22 mouse cellular contexts compared by ENCODE assay signal in the genomic region with DNA sequence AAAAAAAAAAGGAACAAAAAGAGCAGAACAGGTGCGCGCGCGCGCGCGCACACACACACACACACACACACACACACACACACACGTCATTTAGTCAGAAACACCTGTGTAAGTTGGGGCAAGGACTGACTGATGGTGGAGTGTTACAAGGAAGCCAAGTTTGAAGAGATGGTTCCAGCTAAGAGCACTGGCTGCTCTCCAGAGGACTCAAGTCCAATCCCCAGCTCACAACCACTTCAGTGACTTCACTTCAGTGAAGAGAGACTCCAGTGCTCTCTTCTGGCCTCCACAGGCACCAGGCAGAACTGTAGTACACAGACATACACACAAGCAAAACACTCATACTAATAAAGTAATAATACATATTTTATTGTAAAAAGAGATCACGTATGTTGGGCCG. TPM values are rescaled to one million over a fixed set of nuclear protein-coding genes. Genes with fewer than 3 reads are reported as not detected.
DNase-seq lines count a peak whose midpoint lies in the region; ATAC-seq and TF ChIP-seq lines count a peak whose summit lies in the region.
"Had no signal": no experiment of that assay in that cellular context is flagged by ENCODE, and none has a peak within 500 bp of the region (broad histone marks: within the 10 kb centered on the region; RNA-seq: fewer than 3 reads in every experiment).

No protein-coding gene starts in this region.

- no peaks in the 10 kb centered on the region for H3K27me3 ChIP-seq in lung, embryonic 14.5 days (ENCODE audit: insufficient read depth, low read length)
- no peaks in the 10 kb centered on the region for H3K27me3 ChIP-seq in forebrain, embryonic 13.5 days
- H3K27me3 ChIP-seq: forebrain, embryonic 15.5 days; heart, embryonic 12.5 days had no signal

- no peaks in the 10 kb centered on the region for H3K36me3 ChIP-seq in lung, embryonic 14.5 days (ENCODE audit: insufficient read depth)
- H3K36me3 ChIP-seq in forebrain, embryonic 13.5 days (ENCODE audit: poor library complexity, severe bottlenecking) = no peaks in the 10 kb centered on the region
- H3K36me3 ChIP-seq: embryonic facial prominence, embryonic 10.5 days; forebrain, embryonic 15.5 days; heart, embryonic 12.5 days; limb, embryonic 10.5 days; liver, embryonic 12.5 days; neural tube, embryonic 12.5 days had no signal

- peak; percentile 57 for DNase-seq in heart, adult 11 months
- DNase-seq in heart, adult 9 months (ENCODE audit: low spot score in 2 of 2) = no peak
- DNase-seq in lung, embryonic 14.5 days = peak; percentile 18
- no peak for DNase-seq in lung, adult 2 months
- peak; percentile 24 to 59 for DNase-seq in kidney, postnatal 36 days
- DNase-seq in frontal cortex, adult 2 months (ENCODE audit: extremely low spot score in 1 of 2, low spot score in 1 of 2) = no peak
- no peak for DNase-seq in cerebellum, postnatal 25 days
- DNase-seq: adrenal gland, postnatal 10 days; B cell, adult 2 months; cerebellum, adult 11-12 months; cerebellum, postnatal 36 days; heart, postnatal 36 days; spleen, adult 18-20 months had no signal

- no peak for TF ChIP-seq POLR2A in lung, adult 2 months (IDR thresholded peaks at IDR 0.05; ENCODE audit: borderline replicate concordance, extremely low read depth, low read depth, low read length)

- H3K9ac ChIP-seq in lung, embryonic 14.5 days = no peak overlapping the region
- no peak overlapping the region for H3K9ac ChIP-seq in forebrain, embryonic 13.5 days
- H3K9ac ChIP-seq: forebrain, embryonic 15.5 days; heart, embryonic 12.5 days; liver, embryonic 12.5 days; neural tube, embryonic 12.5 days had no signal

- no peak overlapping the region for H3K27ac ChIP-seq in lung, embryonic 14.5 days (ENCODE audit: low read depth)
- H3K27ac ChIP-seq in forebrain, embryonic 13.5 days = no peak overlapping the region
- H3K27ac ChIP-seq: forebrain, embryonic 15.5 days; layer of hippocampus, adult 2 months; limb, embryonic 10.5 days; liver, embryonic 12.5 days; neural tube, embryonic 12.5 days had no signal

- TF ChIP-seq CTCF in lung, embryonic 14.5 days (IDR thresholded peaks at IDR 0.05; ENCODE audit: low read depth) = no peak
- TF ChIP-seq CTCF in lung, adult 2 months (IDR thresholded peaks at IDR 0.05; ENCODE audit: insufficient read depth, low read length) = no peak

- no peak for ATAC-seq in lung, embryonic 14.5 days (ENCODE audit: insufficient read depth)
- ATAC-seq in forebrain, embryonic 13.5 days = no peak
- ATAC-seq: forebrain, embryonic 15.5 days; hindbrain, embryonic 16.5 days; liver, embryonic 12.5 days had no signal

- WGBS in lung, embryonic 14.5 days = 95% methylated on average over 10 of the region's 10 CpGs
- WGBS in lung, adult 2 months = 93% methylated on average over 10 of the region's 10 CpGs
- WGBS in forebrain, embryonic 13.5 days = 97% methylated on average over 10 of the region's 10 CpGs

- no peaks in the 10 kb centered on the region for H3K9me3 ChIP-seq in lung, embryonic 14.5 days (ENCODE audit: low read depth, low read length)
- H3K9me3 ChIP-seq in forebrain, embryonic 13.5 days (replicated peaks) = no peaks in the 10 kb centered on the region
- H3K9me3 ChIP-seq: embryonic facial prominence, embryonic 10.5 days; forebrain, embryonic 15.5 days; heart, embryonic 12.5 days; limb, embryonic 10.5 days; liver, embryonic 12.5 days; neural tube, embryonic 12.5 days had no signal

- no peak overlapping the region for H3K4me2 ChIP-seq in lung, embryonic 14.5 days
- H3K4me2 ChIP-seq in forebrain, embryonic 13.5 days = no peak overlapping the region
- H3K4me2 ChIP-seq: forebrain, embryonic 15.5 days; heart, embryonic 12.5 days; liver, embryonic 12.5 days; neural tube, embryonic 12.5 days had no signal

- H3K4me1 ChIP-seq in lung, embryonic 14.5 days (ENCODE audit: insufficient read depth) = peaks cover 7% of the 10 kb centered on the region
- no peaks in the 10 kb centered on the region for H3K4me1 ChIP-seq in lung, adult 2 months (ENCODE audit: control insufficient read depth, insufficient read depth, low read length)
- peaks cover 5% of the 10 kb centered on the region; the same call in 1 of the 2 replicates for H3K4me1 ChIP-seq in forebrain, embryonic 13.5 days
- H3K4me1 ChIP-seq: liver, embryonic 12.5 days had no signal

- no peak overlapping the region for H3K4me3 ChIP-seq in lung, embryonic 14.5 days (ENCODE audit: low read depth, low read length)
- no peak overlapping the region for H3K4me3 ChIP-seq in lung, adult 2 months (replicated peaks; ENCODE audit: extremely low read depth, low read depth, low read length)
- no peak overlapping the region for H3K4me3 ChIP-seq in forebrain, embryonic 13.5 days
- H3K4me3 ChIP-seq: embryonic facial prominence, embryonic 10.5 days; forebrain, embryonic 15.5 days; heart, embryonic 12.5 days; layer of hippocampus, adult 2 months; limb, embryonic 10.5 days; liver, embryonic 12.5 days; neural tube, embryonic 12.5 days had no signal

RNA-seq across cellular contexts. Expression of a gene that starts 29.1 kb away (rescaled TPM):
- 69.1 and 75.1 TPM in 2 replicates for polyA plus RNA-seq in lung, embryonic 14.5 days (2014; fragmentation: Nextera tagmentation; extraction: Ambion mirVana)
- polyA plus RNA-seq in lung, adult 2 months (2012; rRNA removed) = 8.4 and 11.8 TPM in 2 replicates
- polyA plus RNA-seq in frontal cortex, adult 2 months (2012; rRNA removed) = 1.4 and 2.0 TPM in 2 replicates
- 63.3 and 73.3 TPM in 2 replicates for polyA plus RNA-seq in forebrain, embryonic 13.5 days (2015; fragmentation: Nextera tagmentation; extraction: Ambion mirVana)

RNA-seq across cellular contexts. Expression of a gene that starts 35.5 kb away (rescaled TPM):
- polyA plus RNA-seq in lung, embryonic 14.5 days (2014; fragmentation: Nextera tagmentation; extraction: Ambion mirVana) = 397 and 446 TPM in 2 replicates
- polyA plus RNA-seq in lung, adult 2 months (2012; rRNA removed) = 174 and 258 TPM in 2 replicates
- 51.9 and 57.3 TPM in 2 replicates for polyA plus RNA-seq in frontal cortex, adult 2 months (2012; rRNA removed)
- polyA plus RNA-seq in forebrain, embryonic 13.5 days (2015; fragmentation: Nextera tagmentation; extraction: Ambion mirVana) = 28.1 and 28.4 TPM in 2 replicates

RNA-seq across cellular contexts. Expression of a gene that starts 47.0 kb away (rescaled TPM):
- 5.7 and 7.2 TPM in 2 replicates for polyA plus RNA-seq in lung, embryonic 14.5 days (2014; fragmentation: Nextera tagmentation; extraction: Ambion mirVana)
- 0.89 and 1.7 TPM in 2 replicates for polyA plus RNA-seq in lung, adult 2 months (2012; rRNA removed)
- 3.2 and 3.4 TPM in 2 replicates for polyA plus RNA-seq in frontal cortex, adult 2 months (2012; rRNA removed)
- polyA plus RNA-seq in forebrain, embryonic 13.5 days (2015; fragmentation: Nextera tagmentation; extraction: Ambion mirVana) = 14.0 and 14.2 TPM in 2 replicates

RNA-seq across cellular contexts. Expression of a gene that starts 52.2 kb away (rescaled TPM):
- 194 and 210 TPM in 2 replicates for polyA plus RNA-seq in lung, embryonic 14.5 days (2014; fragmentation: Nextera tagmentation; extraction: Ambion mirVana)
- polyA plus RNA-seq in lung, adult 2 months (2012; rRNA removed) = 82.5 and 104 TPM in 2 replicates
- polyA plus RNA-seq in frontal cortex, adult 2 months (2012; rRNA removed) = 101 and 109 TPM in 2 replicates
- polyA plus RNA-seq in forebrain, embryonic 13.5 days (2015; fragmentation: Nextera tagmentation; extraction: Ambion mirVana) = 151 and 168 TPM in 2 replicates

Comparison
In these comparisons a context has a peak if more than half of its experiments do, and no peak if none do; other contexts are left out.
1. DNase-seq: peak in heart, adult 11 months (single experiment), lung, embryonic 14.5 days (single experiment) and kidney, postnatal 36 days (2 of 2); none in heart, adult 9 months (0 of 2), lung, adult 2 months (single experiment), frontal cortex, adult 2 months (0 of 2) and cerebellum, postnatal 25 days (0 of 2).